Mouse (Mus musculus) layer of hippocampus, adult 2 months (tissue): ENCODE measurements around the gene Ankrd9. TPM values are rescaled to one million over a fixed set of nuclear protein-coding genes. Genes with fewer than 3 reads are reported as not detected.

Experiments
- DNase-seq, 2 experiments: peaks; one replicate each; pipeline ENCODE4 v3.0.0; 2022; ENCODE audit warnings: low spot score in 2 of 2
- H3K27ac ChIP-seq: fragments of 200-600 bp; 2 replicates; pipeline ENCODE4 v1.8.1; 2022
- H3K4me3 ChIP-seq: fragments of 200-600 bp; 2 replicates; pipeline ENCODE4 v1.8.1; 2022; ENCODE audit warnings: mild to moderate bottlenecking
- CTCF ChIP-seq: fragments of 200-600 bp; conservative IDR thresholded peaks from 2 replicates; pipeline ENCODE4 v1.8.1; 2022; ENCODE audit warnings: antibody characterized with exemption, mild to moderate bottlenecking, moderate library complexity
- total RNA-seq, 2 experiments: library from RNA; stranded (reverse); gene quantifications; 2 replicates each; pipeline ENCODE4 v1.2.3; 2021

The Ankrd9 gene
- total RNA-seq, 2 experiments from 2014 or later, result 10.8 to 14.1 TPM

DNA sequence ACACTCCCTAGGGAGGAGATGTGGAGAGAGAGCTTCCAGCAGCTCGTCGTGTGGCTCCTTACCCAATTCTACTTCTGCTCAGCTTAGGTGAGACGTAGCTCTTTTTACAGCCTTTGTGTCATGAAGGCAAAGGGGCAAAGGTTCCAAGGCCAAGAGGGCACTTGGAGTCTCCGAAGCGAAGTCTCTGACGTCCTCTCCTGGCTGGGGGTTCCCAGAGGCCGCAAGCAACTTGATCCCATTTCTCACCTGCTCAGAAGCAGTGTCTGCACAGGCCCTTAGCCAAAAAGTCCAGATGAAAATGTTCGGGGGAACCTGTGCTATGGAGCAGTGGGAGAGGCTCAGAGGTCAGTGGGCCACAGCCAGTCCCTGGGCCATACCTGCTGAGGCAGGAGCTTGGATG lies 4.2 kb upstream of the Ankrd9 start:
- no peak for TF ChIP-seq CTCF
- no peak overlapping the region for H3K27ac ChIP-seq
- no peak for DNase-seq
- no peak overlapping the region for H3K4me3 ChIP-seq

GRCm38 (mm10) chr12:110981736-110982135 lies 2.9 kb upstream of the Ankrd9 start:
- no peak for TF ChIP-seq CTCF
- no peak for DNase-seq
- no peak overlapping the region for H3K27ac ChIP-seq
- H3K4me3 ChIP-seq, result no peak overlapping the region

- H3K27ac ChIP-seq, result no peak overlapping the region
- DNase-seq, result no peak
- TF ChIP-seq CTCF, result no peak
- H3K4me3 ChIP-seq, result no peak overlapping the region
Observed at GRCm38 (mm10) chr12:110979808-110980207, 968 bp upstream of the Ankrd9 start.

- peak overlapping the region; percentile 91 for H3K27ac ChIP-seq
Observed at GRCm38 (mm10) chr12:110977896-110978606, 789 bp downstream of the Ankrd9 start.

GRCm38 (mm10) chr12:110977345-110977733 lies 1.5 kb downstream of the Ankrd9 start:
- no peak for DNase-seq
- no peak for TF ChIP-seq CTCF
- no peak overlapping the region for H3K27ac ChIP-seq
- H3K4me3 ChIP-seq, result no peak overlapping the region

More at GRCm38 (mm10) chr12:110977896-110978606, 789 bp downstream of the Ankrd9 start:
- peak overlapping the region; percentile 91 for H3K4me3 ChIP-seq
- no peak for DNase-seq
- TF ChIP-seq CTCF, result no peak

- no peak for TF ChIP-seq CTCF
- Histone ChIP-seq H3K4me3 (no peak overlapping the region), H3K27ac (no peak overlapping the region)
- no peak for DNase-seq
Observed at GRCm38 (mm10) chr12:110976589-110977344, 2.1 kb downstream of the Ankrd9 start.

DNA sequence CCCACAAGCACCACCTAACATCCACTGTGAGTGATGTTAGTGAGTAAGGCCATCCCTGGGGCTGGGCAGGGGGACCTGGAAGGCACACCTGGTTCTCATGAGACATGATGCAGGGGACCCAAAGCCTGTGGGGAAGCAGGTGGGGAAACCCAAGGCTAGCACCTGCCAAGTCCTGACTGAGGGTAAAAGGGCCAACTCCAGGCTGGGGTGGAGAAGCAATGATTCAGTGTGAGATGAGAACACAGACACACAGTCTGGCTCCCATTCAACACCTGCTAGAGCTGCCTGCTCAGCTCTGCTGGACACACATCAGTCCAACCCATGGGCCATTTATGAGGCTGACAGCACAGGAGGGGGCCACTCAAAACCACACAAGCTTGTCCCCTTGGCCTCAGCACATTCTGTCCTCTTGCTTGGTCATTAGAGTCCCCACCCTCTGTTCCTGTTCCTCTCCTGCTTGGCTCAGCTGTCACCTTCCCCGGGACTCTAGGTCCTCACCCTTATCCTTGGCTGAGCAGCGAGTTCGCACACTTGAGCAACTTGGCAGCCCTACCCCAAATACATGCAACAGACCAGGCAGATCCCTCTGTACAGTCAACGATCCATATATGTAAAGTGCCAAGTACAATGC lies 2.9 kb downstream of the Ankrd9 start:
- no peak overlapping the region for H3K27ac ChIP-seq
- TF ChIP-seq CTCF, result no peak
- H3K4me3 ChIP-seq, result no peak overlapping the region
- no peak for DNase-seq

DNA sequence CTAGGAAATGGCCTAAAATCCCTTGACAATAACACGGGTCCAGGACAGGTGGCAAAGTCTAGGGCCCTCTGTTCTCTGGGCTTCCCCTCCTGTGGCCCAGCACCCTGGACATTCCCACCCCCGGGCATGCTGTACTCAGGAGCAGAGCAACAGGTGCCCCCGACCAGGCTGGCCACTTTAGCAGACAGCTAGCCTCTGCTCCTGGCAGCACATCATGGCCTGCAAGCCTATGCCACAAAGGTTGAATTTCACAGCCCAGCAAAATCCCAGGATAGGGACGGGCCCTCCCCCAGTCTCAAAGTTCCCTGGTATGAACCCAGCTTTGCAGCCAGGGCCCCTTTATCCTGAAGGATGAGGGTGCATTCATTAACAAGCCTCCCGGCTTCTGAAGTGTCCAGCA lies 3.5 kb downstream of the Ankrd9 start:
- no peak for DNase-seq
- TF ChIP-seq CTCF, result no peak

DNA sequence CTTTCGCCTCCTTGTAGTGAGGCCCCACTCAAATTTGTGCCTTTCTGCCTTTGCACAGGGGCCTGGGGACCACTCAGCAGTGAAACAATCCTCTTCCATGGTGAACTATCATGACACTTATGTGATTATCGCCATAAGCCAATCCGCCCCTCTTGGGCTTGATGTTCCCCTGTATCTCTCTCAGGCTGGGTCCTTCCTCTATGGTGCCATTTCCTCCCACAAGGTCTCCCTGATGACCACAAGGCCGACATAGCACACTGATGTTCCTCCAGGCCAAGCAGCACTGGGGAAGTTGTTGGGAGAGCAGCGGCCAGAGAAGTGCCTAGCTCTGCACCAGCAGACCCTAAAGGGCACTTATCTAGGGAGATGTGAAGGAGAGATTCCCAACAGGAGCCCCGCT lies 4.1 kb downstream of the Ankrd9 start:
- no peak for DNase-seq
- TF ChIP-seq CTCF, result no peak

More for the DNA sequence above, 3.5 kb downstream of the Ankrd9 start:
- H3K27ac ChIP-seq, result no peak overlapping the region
- no peak overlapping the region for H3K4me3 ChIP-seq

DNA sequence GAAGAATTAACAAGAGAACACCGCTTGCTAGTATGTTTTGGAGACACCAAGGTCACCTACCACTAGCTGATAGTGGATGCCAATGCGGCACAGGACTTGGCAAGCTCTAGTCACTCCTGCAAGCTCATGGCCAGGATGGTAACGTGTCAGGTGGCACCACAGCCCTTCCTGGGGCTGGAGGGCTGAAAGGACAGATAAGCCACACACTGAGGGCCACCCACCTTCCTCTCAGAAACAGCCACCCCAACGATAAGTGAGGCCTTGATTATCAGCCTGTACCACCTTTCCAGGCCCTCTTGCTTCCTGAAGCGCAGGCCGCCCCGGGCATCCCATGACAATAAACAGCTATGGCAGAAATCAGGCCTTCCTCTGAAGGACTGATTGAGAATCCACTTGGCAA lies 4.5 kb downstream of the Ankrd9 start:
- no peak for TF ChIP-seq CTCF
- no peak overlapping the region for H3K27ac ChIP-seq

More for the DNA sequence above, 4.1 kb downstream of the Ankrd9 start:
- H3K27ac ChIP-seq, result no peak overlapping the region
- no peak overlapping the region for H3K4me3 ChIP-seq

DNA sequence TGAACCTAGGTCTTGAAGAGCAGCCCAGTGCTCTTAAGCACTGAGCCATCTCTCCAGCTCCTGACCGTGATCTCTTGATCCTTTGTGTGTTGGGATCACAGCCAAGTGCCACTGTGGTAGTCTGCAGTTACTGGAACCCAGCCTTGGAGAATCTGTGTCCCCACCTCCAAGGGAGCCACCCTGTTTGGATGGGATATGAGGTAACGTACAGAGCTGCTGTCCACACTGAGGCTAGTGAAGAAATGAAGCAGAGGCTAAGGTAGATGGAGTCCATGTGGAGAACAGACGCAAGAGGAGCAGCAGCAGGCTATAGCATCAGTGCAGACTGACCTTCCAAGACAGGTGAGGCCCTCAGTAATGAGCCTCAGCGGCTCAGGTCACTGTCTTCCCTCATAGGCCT lies 5.0 kb downstream of the Ankrd9 start:
- Histone ChIP-seq H3K4me3 (no peak overlapping the region), H3K27ac (no peak overlapping the region)
- no peak for TF ChIP-seq CTCF
- no peak for DNase-seq

More for the DNA sequence above, 4.5 kb downstream of the Ankrd9 start:
- H3K4me3 ChIP-seq, result no peak overlapping the region
- no peak for DNase-seq

- DNase-seq, result no peak
- Histone ChIP-seq H3K4me3 (no peak overlapping the region), H3K27ac (no peak overlapping the region)
- TF ChIP-seq CTCF, result no peak
Observed at GRCm38 (mm10) chr12:110971972-110972371, 6.9 kb downstream of the Ankrd9 start.

GRCm38 (mm10) chr12:110970408-110970807 lies 8.4 kb downstream of the Ankrd9 start:
- H3K27ac ChIP-seq, result no peak overlapping the region
- no peak overlapping the region for H3K4me3 ChIP-seq
- TF ChIP-seq CTCF, result no peak
- DNase-seq, result no peak
